Mouse (Mus musculus) thymus, postnatal 4 days (tissue): ENCODE data around the gene Creb3.

Experiments
- DNase-seq: peaks from one replicate; pipeline ENCODE4 v3.0.0; 2021

Creb3 gene

DNA sequence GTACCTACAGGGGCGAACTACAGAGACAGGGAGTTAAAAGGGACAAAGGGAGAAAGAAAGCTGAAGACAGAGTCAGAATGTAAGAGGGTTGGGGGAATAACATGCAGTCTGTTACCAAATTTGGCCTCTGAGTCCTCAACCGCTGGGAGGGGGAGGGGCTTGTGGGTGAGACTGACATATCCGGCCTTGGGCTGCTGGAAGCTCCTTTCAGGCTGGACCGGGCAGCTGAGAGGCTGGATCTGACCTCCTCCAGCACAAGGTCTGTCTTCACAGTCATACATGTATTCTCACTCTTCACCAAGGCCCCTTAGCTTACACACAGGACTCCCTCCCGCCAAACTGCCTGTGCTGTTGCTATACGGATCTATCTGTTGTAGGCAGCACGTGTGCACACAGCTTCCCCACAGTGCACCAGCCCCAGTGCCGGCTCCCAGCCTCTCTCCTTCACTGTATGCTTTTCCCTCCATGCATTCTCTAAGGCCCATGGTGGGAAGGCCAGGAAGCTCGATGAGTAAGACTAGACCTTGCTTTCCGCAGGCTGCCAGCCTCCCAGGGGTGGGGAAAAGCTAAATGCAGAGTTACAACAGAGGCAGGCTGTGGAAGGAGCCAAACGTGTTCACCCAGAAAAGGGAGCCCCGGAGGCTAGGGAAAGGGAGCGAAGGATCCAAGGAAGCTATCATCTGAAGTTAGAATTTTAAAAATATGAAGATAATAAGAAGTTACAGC, 3.3 kb upstream of the Creb3 start:
- DNase-seq, result peak; percentile 79

DNA sequence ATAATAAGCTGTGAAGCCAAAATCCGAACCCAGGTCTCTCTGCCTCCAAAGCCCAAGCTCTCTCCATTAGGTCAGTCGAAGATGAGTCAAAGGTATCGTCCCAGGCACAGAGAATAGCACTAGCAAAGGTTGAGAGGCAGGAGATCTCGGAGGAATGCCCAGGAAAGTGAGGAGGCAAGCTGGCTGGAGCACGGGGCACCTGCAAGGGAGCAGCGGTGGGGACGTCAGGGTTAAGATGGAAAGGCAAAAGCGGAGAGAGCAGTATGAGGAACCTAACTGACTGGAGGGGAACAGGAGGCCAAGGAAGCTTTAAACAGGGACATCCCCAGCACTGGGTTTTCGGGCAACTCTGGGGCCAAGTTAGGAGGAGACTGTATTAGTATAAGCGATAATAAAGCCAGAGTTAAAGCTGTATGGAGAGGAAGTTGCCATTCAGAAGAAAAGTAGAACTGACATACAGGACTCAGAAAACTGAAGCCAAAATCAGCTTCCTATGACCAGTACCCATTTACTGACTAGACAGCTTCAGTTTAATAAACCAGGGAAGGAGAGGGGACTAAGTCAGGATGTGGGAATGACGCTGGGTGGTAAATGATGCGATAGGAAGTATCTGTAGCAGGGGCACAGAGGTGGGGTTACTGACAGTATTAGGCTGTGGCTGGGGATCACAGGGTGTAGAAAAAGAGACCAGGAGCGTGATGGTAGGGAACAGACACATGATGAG, 2.5 kb upstream of the Creb3 start:
- no peak for DNase-seq

DNA sequence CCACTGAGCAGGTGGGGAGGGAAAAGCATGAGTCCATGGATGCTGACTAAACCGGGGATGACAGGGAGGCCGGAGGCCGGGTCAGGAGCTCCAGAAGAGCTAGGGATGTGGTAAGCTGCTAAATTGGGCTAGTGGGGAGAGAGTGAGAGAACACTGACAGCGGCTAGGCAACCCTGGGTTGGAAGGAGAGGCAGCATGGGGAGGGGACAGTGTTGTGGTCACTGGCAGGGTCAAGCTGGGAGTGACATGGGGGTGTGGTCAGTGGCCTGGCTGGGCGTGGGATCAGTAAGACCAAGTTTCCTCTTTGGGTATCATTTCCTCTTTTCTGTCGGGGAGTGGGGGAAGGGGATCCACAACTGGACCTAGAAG, 1.9 kb upstream of the Creb3 start:
- peak; percentile 33 for DNase-seq

DNA sequence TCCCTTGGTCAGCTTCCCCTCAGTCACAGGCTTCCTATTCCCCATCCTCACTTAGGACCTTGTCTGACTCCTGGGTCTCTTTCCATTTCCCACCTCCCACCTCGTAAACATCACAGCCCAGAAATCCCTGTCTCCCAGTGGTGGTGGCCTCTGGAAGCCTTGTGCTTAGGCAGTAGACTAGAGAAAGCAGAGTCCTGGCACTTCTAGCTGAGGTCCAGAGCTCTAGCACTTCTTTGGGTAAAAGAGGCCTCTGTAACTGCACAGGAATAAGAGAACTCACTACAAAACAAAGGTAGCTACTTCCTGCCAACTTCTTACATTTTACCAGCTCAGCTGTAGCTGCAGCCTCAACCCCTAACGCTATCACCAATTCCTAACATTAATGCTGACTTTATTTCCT, 1.2 kb upstream of the Creb3 start:
- peak; percentile 24 for DNase-seq

DNA sequence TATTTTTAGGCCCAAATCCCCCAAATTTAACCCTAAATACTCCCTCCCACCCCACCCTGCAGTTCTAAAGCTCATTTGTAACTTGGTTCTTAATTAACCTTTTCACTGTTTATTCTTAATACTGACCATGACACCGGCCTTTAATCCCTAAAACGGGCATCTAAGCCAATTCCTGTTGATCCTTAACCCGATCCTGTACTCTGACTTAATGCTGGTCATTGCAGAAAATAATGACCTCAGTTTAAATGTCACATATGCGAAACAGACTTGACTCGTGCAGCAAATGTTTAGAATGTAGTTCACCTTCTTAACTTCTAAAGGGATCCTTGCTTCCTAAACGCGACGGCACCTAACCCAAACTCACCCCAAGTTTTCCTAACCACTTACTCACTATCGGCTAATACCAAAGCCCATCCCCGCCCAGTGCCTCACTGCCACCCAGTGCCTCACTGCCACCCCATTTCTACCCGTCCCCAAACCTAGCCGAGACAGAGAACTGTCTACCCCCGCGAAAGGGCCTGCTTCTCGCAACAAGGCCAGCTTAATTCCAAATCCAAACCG, 616 bp upstream of the Creb3 start:
- no peak for DNase-seq

DNA sequence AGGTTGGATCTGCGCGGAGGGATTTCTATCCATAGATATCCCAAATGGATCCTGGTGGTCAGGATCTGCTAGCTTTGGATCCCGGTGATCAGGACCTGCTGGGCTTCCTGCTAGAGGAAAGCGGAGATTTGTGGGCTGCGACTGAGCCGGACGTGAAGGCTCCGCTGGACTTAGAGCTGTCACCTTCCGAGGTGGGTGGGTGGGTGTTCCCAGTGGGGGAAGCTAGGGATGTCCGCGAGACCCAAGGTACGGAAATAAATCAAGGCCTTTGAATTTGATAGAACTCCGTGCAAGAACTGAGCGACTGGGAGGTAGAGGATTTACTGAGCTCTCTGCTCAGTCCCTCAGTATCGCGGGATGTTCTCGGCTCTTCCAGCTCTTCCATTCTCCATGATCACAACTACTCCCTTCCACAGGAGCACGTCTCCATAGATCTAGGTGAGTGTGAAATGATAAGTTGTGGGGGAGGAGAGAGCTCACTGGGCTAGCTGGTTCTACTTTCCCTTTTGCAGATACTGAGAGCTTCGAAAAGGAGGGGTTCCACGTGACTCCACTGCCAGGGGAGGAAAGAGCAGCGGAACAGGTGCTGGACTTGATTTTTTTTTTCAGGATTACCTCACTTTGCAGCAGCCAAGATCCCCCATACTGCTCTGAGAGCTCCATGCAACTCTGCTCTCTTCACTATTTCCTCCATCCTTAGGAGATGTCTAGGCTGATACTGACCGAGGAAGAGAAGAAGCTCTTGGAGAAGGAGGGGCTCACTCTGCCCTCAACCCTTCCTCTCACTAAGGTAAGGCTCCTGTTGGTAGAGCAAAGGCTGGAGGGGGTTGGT, 853 bp downstream of the Creb3 start:
- no peak for DNase-seq

DNA sequence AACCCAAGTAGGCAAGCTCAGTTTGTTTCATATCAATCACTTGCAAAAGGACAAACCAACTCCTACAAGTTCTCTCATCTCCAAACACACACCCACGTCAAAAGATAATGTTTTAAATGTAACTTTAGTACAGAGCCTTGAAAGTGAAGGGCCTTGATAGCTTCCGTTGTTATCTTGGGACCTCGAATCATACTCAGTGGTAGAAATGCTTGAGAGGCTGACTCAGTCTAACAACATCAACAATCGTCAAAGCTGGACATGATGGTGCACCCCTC, 1.4 kb downstream of the Creb3 start:
- no peak for DNase-seq

DNA sequence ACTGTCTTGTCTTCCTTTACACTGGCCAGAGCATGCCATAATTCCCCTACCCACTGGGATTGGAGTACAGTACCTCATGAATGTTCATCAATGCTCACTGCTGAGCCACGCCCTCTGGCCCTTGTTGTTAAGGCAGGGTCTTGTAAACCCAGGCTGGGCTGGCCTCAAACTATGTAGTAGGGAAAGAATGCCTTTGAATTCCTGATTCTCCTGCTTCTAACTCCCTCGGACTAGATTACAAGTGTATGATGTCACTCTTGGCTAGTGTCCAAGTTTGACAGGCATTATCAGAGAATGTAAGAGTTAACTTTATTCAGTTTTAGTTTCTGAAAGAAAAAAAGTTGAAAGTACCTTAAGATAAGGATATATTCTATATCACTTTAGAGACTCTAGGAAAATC, 2.1 kb downstream of the Creb3 start:
- DNase-seq, result no peak

DNA sequence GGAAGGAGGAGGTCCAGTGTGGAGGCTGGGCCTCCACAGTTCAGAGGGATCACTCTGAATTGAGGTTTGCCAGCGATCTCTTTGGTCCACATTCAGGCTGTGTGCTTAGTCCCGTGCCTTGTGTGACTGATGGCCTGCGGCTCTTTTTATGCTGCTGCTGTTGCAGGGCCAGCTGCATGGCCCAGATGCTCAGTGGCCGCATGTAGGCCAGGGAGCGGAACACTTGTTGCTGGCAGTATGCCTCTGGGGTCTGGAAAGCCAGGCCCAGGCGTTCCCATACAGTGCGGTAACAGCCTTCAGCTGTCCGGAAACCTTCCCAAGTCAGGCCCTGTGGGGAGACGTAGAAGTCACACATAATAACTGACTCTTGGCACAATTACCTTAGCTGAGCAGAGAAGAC, 5.0 kb downstream of the Creb3 start:
- DNase-seq, result no peak

DNA sequence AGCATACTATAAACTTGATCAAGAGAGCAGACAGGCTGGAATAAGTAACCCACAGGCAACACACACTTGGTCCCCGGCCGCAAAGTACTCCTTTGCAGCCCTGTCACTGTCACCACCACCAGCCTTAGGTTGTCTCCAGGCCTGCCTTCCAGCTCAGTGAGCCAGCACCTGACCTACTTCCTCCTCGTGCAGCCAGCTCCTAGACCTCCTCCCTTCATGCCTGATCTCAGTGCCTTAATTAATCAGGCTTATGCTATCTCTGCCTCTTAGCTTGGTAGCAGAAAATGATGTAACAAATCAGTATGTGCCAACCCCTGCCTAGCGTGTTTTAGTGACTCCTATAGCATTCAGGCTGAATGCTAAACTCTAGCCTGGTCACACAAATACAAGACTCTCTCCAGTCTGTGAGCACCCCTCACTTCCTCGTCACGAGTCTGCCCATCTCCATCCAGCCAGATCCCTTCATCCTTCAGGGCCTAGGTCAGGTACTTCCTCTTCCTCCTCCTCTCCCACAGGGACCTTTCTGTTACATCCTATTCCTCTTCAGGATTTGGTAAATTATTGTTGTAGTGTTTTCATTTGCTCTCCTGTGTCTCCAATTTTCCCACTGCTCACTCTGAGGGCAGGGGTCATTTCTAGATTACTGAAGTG, 9.4 kb downstream of the Creb3 start:
- DNase-seq, result no peak

DNA sequence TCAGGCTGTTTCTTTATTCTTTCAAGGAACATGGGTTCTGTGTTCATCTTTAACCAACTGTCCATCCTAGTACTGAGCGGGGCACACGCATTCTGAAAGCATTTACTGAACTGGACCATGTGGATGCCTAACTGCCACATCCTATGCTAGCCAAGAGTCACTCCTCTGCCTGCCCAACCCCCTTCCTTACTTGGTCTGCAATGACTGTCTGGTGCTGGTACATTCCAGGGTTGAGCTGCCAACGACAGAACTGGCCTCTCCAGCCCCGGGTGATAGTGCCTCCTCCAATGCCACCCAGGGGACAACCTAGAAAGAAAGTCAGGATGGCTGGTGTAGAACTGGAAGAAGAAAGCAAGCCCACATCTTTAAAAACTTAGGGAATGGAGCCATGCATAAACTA, 11.4 kb downstream of the Creb3 start:
- DNase-seq, result no peak

DNA sequence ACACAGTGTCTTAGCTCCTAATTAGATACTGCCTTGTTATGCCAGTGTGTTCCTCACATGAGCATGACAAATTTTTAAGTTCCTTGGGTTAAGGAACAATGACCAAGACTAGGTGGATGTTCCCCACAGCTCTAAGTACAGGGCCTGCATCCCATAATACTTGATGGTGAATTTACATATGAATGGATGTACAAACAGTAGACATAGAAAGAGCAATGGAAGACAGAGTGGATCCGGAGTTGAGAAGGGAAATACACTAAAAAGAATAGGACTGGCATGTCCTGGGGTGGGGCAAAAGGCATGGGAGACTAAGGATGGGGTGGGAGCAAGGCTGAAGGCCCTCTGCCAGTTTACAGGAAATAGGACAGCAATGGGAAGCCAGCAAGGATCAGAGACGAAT, 13.2 kb downstream of the Creb3 start:
- no peak for DNase-seq

DNA sequence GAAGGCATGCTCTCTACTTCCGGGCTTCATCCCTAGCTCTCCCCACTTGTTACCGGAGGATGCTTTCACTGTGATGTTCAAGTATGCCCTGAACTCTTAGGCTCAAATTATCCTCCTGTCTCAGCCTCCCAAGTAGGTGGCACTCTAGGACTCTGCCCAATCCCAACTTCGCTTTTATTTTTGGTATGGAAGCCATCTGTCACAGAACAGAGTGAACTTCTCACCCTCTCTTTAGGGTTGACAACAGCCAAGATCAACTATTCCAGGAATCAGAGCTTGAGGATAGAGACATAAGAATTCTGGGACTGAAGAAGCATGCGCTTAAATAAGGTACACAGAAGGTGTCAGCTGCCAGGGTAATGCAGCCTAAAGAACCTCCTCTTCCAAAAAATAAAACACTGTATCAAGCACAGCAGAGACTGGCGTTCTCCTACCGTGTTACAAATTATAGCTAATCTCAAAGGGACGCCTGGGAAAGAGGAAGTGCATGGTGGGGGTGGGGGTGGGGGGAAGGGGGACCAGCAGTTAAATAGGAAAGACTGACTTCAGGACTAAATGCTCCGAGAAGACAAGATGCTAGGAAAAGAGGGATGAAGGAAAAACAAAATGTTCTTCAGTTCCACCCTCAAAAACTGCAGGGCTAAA, 15.2 kb downstream of the Creb3 start:
- no peak for DNase-seq

DNA sequence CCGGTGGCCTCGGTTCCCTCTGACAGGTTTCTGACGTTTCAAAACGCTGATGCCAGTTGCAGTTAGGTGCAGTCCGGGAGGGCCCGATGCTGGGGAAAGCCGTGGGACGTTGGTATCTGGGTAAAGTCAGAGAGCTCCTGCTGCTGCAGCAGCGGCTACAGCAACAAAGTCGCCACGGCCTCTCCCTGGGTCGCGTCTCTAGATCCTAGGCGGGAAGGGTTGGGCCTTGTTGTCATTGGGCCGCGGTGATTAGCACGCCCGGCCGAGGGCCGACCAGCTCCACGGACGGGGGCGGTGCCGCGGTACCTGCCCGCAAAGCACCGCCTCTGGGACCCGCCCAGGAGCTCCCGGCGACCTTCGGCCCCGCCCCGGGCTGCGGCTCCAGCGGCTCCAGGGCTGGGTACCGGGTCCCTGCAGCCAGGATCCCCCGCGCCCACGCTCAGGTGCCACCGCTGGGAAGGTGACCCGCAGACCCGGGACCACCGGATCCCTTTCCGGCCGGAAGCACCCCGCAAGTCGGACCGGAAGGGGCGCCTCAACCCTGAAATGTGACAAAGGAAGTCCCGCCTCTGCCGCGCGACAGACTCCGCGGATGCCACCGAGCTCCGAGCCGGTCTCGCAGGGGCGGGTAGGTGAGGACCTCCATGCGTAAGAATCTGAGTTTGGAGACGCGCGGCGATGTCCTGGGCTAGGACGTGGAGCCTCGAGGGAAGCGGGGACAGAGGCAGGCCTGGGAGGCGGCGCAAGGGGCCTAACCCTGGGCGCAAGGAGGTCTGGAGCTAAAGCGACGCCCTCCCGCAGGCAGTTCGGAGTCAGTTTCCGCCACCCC, 16.5 kb downstream of the Creb3 start, which contains the start of the genes Rgp1 and Gba2:
TSS of gene Rgp1 (plus strand) at position 340 of the 829 bp plus-strand sequence.
TSS of gene Gba2 (minus strand) at position 498 of the 829 bp plus-strand sequence.
- DNase-seq, result peak; percentile 89

DNA sequence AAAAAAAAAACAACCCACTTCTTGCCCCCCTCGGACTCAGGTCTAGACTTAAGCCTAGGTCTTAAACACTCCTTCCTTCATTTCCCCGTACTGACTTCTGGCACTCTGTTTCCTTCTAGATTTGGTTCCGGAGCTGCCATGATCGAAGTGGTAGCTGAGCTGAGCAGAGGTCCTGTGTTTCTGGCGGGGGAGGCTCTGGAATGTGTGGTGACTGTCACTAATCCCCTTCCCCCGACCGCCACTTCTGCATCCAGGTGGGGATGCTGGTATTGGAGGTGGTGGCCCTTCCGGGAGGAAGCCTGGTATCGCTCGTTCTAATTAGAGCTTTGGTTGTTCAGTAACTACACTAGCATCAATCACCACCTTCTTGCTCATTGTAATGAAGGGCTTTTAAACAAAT, 17.1 kb downstream of the Creb3 start:
- peak; percentile 34 for DNase-seq

DNA sequence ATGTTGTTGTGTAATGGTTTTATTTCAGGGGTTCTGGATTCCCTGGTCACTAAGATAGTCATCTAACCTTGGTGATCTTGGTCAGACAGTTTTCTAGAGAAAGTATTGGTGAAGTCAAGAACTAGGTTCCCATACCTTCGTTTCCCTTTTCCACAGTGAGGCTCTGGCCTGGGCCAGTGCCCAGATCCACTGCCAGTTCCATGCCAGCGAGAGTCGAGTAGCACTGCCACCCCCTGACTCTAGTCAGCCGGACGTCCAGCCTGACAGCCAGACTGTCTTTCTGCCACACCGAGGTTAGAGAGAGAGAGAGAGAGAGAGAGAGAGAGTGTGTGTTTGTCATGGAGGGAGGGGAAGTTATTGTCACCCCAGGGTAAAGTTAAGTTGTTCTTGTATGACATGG, 17.6 kb downstream of the Creb3 start:
- no peak for DNase-seq

DNA sequence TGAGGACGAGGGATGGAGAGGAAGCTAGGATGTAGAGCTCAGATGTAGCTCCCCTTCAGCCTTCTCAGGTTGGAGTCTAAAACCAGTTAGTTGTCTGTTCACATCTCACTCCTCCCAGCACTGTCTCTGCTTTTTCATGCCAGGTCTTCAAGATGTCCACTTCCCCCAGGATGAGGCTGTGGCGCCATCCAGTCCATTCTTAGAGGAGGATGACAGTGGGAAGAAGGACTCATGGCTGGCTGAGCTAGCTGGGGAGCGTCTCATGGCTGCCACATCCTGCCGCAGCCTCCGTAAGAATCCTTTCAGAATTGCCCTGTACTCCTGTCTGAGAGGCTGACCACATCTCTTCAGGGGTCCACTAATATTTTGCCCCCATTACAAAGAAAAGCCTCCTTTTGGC, 18.6 kb downstream of the Creb3 start:
- DNase-seq, result no peak

DNA sequence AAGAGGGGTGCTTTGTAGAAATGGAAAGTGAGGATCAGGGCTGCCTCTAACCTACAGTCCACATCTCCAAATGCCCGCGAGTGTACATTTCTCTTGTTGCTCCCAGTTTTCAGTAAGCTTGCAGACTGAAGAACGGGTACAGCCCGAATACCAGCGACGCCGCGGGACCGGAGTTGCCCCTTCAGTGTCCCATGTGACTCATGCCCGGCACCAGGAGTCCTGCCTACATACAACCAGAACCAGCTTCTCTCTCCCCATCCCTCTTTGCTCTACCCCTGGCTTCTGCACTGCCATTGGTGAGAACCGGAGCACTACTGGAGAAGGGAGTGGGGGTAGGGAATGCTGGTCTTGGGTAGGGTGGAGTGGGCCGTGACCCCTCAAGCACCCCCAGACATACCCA, 19.2 kb downstream of the Creb3 start:
- no peak for DNase-seq

DNA sequence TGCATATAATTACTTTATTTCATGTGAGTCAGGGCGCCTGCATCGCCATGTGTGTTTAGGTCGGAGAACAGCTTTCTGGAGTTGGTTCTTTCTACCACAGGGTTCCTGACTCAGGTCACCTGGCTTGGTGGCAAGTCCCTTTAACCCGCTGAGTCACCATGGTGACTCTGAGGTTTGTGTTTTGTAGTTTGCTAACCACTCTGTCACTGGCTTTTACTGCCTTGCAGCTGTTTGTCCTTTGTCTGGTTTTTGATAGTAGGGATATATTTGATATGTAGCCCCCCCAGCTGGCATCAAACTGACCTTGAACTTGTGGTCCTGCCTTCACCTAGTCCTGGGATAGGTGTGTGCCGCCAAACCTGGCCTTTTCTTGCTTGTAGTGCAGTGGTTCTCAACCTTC, 20.1 kb downstream of the Creb3 start:
- DNase-seq, result no peak

DNA sequence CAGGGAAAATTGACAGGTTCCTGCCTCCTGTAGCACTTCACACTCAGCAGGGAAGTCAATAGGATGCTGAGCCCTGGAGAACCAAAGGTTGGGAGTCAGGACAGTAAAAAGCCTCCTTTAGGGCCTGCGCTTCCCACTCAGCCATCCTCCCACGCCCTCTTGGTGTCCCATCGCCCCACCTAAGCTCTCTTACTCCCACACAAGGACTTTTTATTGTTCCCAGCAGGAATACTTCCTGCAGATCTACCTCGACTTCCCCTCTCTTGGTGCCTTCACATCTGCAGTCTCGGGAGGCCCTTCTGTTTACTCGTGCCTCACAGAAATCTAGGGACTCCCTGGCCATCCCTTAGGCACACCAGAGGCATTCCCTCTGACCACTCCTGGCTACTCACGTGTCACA, 21.3 kb downstream of the Creb3 start:
- DNase-seq, result no peak
